Mouse (Mus musculus): ENCODE data around the gene Gm37240. TPM values are rescaled to one million over a fixed set of nuclear protein-coding genes. Genes with fewer than 3 reads are reported as not detected.

The Gm37240 gene
- polyA plus RNA-seq, 1 experiment = 0.91 TPM

GRCm38 (mm10) chr3:85021816-85022215, 865.5 kb downstream of the Gm37240 start:
- H3K9me3 ChIP-seq (replicated peaks; ENCODE audit: control insufficient read depth, insufficient read depth, low read length, poor library complexity, severe bottlenecking) = no peaks in the 10 kb centered on the region; the same call in 1 of the 2 replicates
- TF ChIP-seq EP300 (IDR thresholded peaks at IDR 0.05; ENCODE audit: insufficient read depth, low read depth, low read length) (no peak), CTCF (IDR thresholded peaks at IDR 0.05; ENCODE audit: low read depth, low read length) (no peak), POLR2A (IDR thresholded peaks at IDR 0.05; ENCODE audit: insufficient read depth, low read length) (no peak)
- H3K9ac ChIP-seq (ENCODE audit: low read depth, poor library complexity, severe bottlenecking) = no peak overlapping the region
- H3K4me3 ChIP-seq (ENCODE audit: low read depth, low read length) = no peak overlapping the region
- no peaks in the 10 kb centered on the region for H3K4me1 ChIP-seq (ENCODE audit: control insufficient read depth, insufficient read depth, low read length)
- H3K27ac ChIP-seq (ENCODE audit: insufficient read depth, low read length) = no peak overlapping the region
- H3K36me3 ChIP-seq (ENCODE audit: control insufficient read depth, insufficient read depth, low read length, poor library complexity, severe bottlenecking) = no peaks in the 10 kb centered on the region
- H3K27me3 ChIP-seq (ENCODE audit: control insufficient read depth, insufficient read depth, low read length, poor library complexity, severe bottlenecking) = no peaks in the 10 kb centered on the region

GRCm38 (mm10) chr3:85020137-85020536, 867.2 kb downstream of the Gm37240 start:
- peaks cover 6% of the 10 kb centered on the region for H3K9me3 ChIP-seq (replicated peaks; ENCODE audit: control insufficient read depth, insufficient read depth, low read length, poor library complexity, severe bottlenecking)

GRCm38 (mm10) chr3:85015667-85016066, 871.7 kb downstream of the Gm37240 start:
- H3K36me3 ChIP-seq (ENCODE audit: control insufficient read depth, insufficient read depth, low read length, poor library complexity, severe bottlenecking) = no peaks in the 10 kb centered on the region
- no peak overlapping the region for H3K27ac ChIP-seq (ENCODE audit: insufficient read depth, low read length)
- H3K4me3 ChIP-seq (ENCODE audit: low read depth, low read length) = no peak overlapping the region
- H3K27me3 ChIP-seq (ENCODE audit: control insufficient read depth, insufficient read depth, low read length, poor library complexity, severe bottlenecking) = no peaks in the 10 kb centered on the region
- no peak overlapping the region for H3K9ac ChIP-seq (ENCODE audit: low read depth, poor library complexity, severe bottlenecking)
- H3K9me3 ChIP-seq (replicated peaks; ENCODE audit: control insufficient read depth, insufficient read depth, low read length, poor library complexity, severe bottlenecking) = peaks cover 6% of the 10 kb centered on the region
- H3K4me1 ChIP-seq (ENCODE audit: control insufficient read depth, insufficient read depth, low read length) = no peaks in the 10 kb centered on the region
- no peak for TF ChIP-seq CTCF (IDR thresholded peaks at IDR 0.05; ENCODE audit: low read depth, low read length)
- TF ChIP-seq POLR2A (IDR thresholded peaks at IDR 0.05; ENCODE audit: insufficient read depth, low read length) = no peak
- no peak for TF ChIP-seq EP300 (IDR thresholded peaks at IDR 0.05; ENCODE audit: insufficient read depth, low read depth, low read length)

More at GRCm38 (mm10) chr3:85020137-85020536, 867.2 kb downstream of the Gm37240 start:
- TF ChIP-seq CTCF (IDR thresholded peaks at IDR 0.05; ENCODE audit: low read depth, low read length) (no peak), POLR2A (IDR thresholded peaks at IDR 0.05; ENCODE audit: insufficient read depth, low read length) (no peak), EP300 (IDR thresholded peaks at IDR 0.05; ENCODE audit: insufficient read depth, low read depth, low read length) (no peak)
- Histone ChIP-seq H3K27me3 (ENCODE audit: control insufficient read depth, insufficient read depth, low read length, poor library complexity, severe bottlenecking) (no peaks in the 10 kb centered on the region), H3K9ac (ENCODE audit: low read depth, poor library complexity, severe bottlenecking) (no peak overlapping the region), H3K4me1 (ENCODE audit: control insufficient read depth, insufficient read depth, low read length) (no peaks in the 10 kb centered on the region), H3K4me3 (ENCODE audit: low read depth, low read length) (no peak overlapping the region), H3K36me3 (ENCODE audit: control insufficient read depth, insufficient read depth, low read length, poor library complexity, severe bottlenecking) (no peaks in the 10 kb centered on the region), H3K27ac (ENCODE audit: insufficient read depth, low read length) (no peak overlapping the region)

GRCm38 (mm10) chr3:85012889-85013288, 874.4 kb downstream of the Gm37240 start:
- H3K9ac ChIP-seq (ENCODE audit: low read depth, poor library complexity, severe bottlenecking) = no peak overlapping the region
- H3K27me3 ChIP-seq (ENCODE audit: control insufficient read depth, insufficient read depth, low read length, poor library complexity, severe bottlenecking) = no peaks in the 10 kb centered on the region
- no peak for TF ChIP-seq POLR2A (IDR thresholded peaks at IDR 0.05; ENCODE audit: insufficient read depth, low read length)
- TF ChIP-seq CTCF (IDR thresholded peaks at IDR 0.05; ENCODE audit: low read depth, low read length) = no peak
- no peak for TF ChIP-seq EP300 (IDR thresholded peaks at IDR 0.05; ENCODE audit: insufficient read depth, low read depth, low read length)

GRCm38 (mm10) chr3:85005257-85005656, 882.1 kb downstream of the Gm37240 start:
- Histone ChIP-seq H3K36me3 (ENCODE audit: control insufficient read depth, insufficient read depth, low read length, poor library complexity, severe bottlenecking) (no peaks in the 10 kb centered on the region), H3K4me1 (ENCODE audit: control insufficient read depth, insufficient read depth, low read length) (no peaks in the 10 kb centered on the region), H3K9ac (ENCODE audit: low read depth, poor library complexity, severe bottlenecking) (no peak overlapping the region), H3K4me3 (ENCODE audit: low read depth, low read length) (no peak overlapping the region), H3K27ac (ENCODE audit: insufficient read depth, low read length) (no peak overlapping the region), H3K27me3 (ENCODE audit: control insufficient read depth, insufficient read depth, low read length, poor library complexity, severe bottlenecking) (no peaks in the 10 kb centered on the region), H3K9me3 (replicated peaks; ENCODE audit: control insufficient read depth, insufficient read depth, low read length, poor library complexity, severe bottlenecking) (no peaks in the 10 kb centered on the region)
- TF ChIP-seq EP300 (IDR thresholded peaks at IDR 0.05; ENCODE audit: insufficient read depth, low read depth, low read length) (no peak), CTCF (IDR thresholded peaks at IDR 0.05; ENCODE audit: low read depth, low read length) (no peak), POLR2A (IDR thresholded peaks at IDR 0.05; ENCODE audit: insufficient read depth, low read length) (no peak)

More at GRCm38 (mm10) chr3:85012889-85013288, 874.4 kb downstream of the Gm37240 start:
- H3K4me1 ChIP-seq (ENCODE audit: control insufficient read depth, insufficient read depth, low read length) = no peaks in the 10 kb centered on the region
- H3K36me3 ChIP-seq (ENCODE audit: control insufficient read depth, insufficient read depth, low read length, poor library complexity, severe bottlenecking) = no peaks in the 10 kb centered on the region
- H3K9me3 ChIP-seq (replicated peaks; ENCODE audit: control insufficient read depth, insufficient read depth, low read length, poor library complexity, severe bottlenecking) = peaks cover 6% of the 10 kb centered on the region
- H3K4me3 ChIP-seq (ENCODE audit: low read depth, low read length) = no peak overlapping the region
- no peak overlapping the region for H3K27ac ChIP-seq (ENCODE audit: insufficient read depth, low read length)

GRCm38 (mm10) chr3:84988880-84989279, 898.4 kb downstream of the Gm37240 start:
- no peaks in the 10 kb centered on the region for H3K36me3 ChIP-seq (ENCODE audit: control insufficient read depth, insufficient read depth, low read length, poor library complexity, severe bottlenecking)
- no peak overlapping the region for H3K4me3 ChIP-seq (ENCODE audit: low read depth, low read length)
- no peak overlapping the region for H3K27ac ChIP-seq (ENCODE audit: insufficient read depth, low read length)
- no peaks in the 10 kb centered on the region for H3K9me3 ChIP-seq (replicated peaks; ENCODE audit: control insufficient read depth, insufficient read depth, low read length, poor library complexity, severe bottlenecking)
- H3K27me3 ChIP-seq (ENCODE audit: control insufficient read depth, insufficient read depth, low read length, poor library complexity, severe bottlenecking) = no peaks in the 10 kb centered on the region
- TF ChIP-seq CTCF (IDR thresholded peaks at IDR 0.05; ENCODE audit: low read depth, low read length) = no peak
- no peak for TF ChIP-seq EP300 (IDR thresholded peaks at IDR 0.05; ENCODE audit: insufficient read depth, low read depth, low read length)
- TF ChIP-seq POLR2A (IDR thresholded peaks at IDR 0.05; ENCODE audit: insufficient read depth, low read length) = no peak
- no peaks in the 10 kb centered on the region for H3K4me1 ChIP-seq (ENCODE audit: control insufficient read depth, insufficient read depth, low read length)
- H3K9ac ChIP-seq (ENCODE audit: low read depth, poor library complexity, severe bottlenecking) = no peak overlapping the region

All from ES-Bruce4 (cell line).